Mouse (Mus musculus): Measurements from ENCODE around the gene Dgkz. TPM values are rescaled to one million over a fixed set of nuclear protein-coding genes. Genes with fewer than 3 reads are reported as not detected.
A peak's percentile ranks its signal among the peaks of the same experiment; 100 is the strongest.

The Dgkz gene
- polyA plus RNA-seq, 1 experiment from 2014 or later, result 26.7 TPM

GRCm38 (mm10) chr2:91906141-91906540, 69.5 kb downstream of the Dgkz start:
- ATAC-seq (no peak), DNase-seq (ENCODE audit: low spot score) (no peak)
- no peak overlapping the region for H3K9ac ChIP-seq (ENCODE audit: low read length)
- no peaks in the 10 kb centered on the region for H3K9me3 ChIP-seq (replicated peaks; ENCODE audit: control insufficient read depth, low read length)
- H3K4me3 ChIP-seq (ENCODE audit: low read depth, low read length), result no peak overlapping the region
- H3K36me3 ChIP-seq (ENCODE audit: control insufficient read depth, insufficient read depth, low read length), result peaks cover 34% of the 10 kb centered on the region
- H3K4me2 ChIP-seq (ENCODE audit: low read length), result no peak overlapping the region
- H3K27ac ChIP-seq (ENCODE audit: low read depth, low read length), result no peak overlapping the region
- WGBS, result 91% methylated on average over 2 of the region's 2 CpGs
- peaks cover 13% of the 10 kb centered on the region; the same call in 1 of the 2 replicates for H3K4me1 ChIP-seq (ENCODE audit: control insufficient read depth, insufficient read depth, low read length)
- H3K27me3 ChIP-seq (replicated peaks; ENCODE audit: control insufficient read depth, insufficient read depth, low read length), result no peaks in the 10 kb centered on the region

GRCm38 (mm10) chr2:91904618-91905307, 70.9 kb downstream of the Dgkz start:
- Histone ChIP-seq H3K4me2 (ENCODE audit: low read length) (no peak overlapping the region), H3K27ac (ENCODE audit: low read depth, low read length) (peak overlapping the region; percentile 79), H3K36me3 (ENCODE audit: control insufficient read depth, insufficient read depth, low read length) (peaks cover 29% of the 10 kb centered on the region), H3K27me3 (replicated peaks; ENCODE audit: control insufficient read depth, insufficient read depth, low read length) (no peaks in the 10 kb centered on the region), H3K9me3 (replicated peaks; ENCODE audit: control insufficient read depth, low read length) (no peaks in the 10 kb centered on the region), H3K9ac (ENCODE audit: low read length) (no peak overlapping the region), H3K4me3 (ENCODE audit: low read depth, low read length) (no peak overlapping the region), H3K4me1 (ENCODE audit: control insufficient read depth, insufficient read depth, low read length) (peaks cover 13% of the 10 kb centered on the region; the same call in 1 of the 2 replicates)
- WGBS, result 36% methylated on average over 5 of the region's 5 CpGs
- DNase-seq (ENCODE audit: low spot score) (peak; percentile 81), ATAC-seq (peak; percentile 94)

- no peak for ATAC-seq
- Histone ChIP-seq H3K4me1 (ENCODE audit: control insufficient read depth, insufficient read depth, low read length) (peaks cover 13% of the 10 kb centered on the region; the same call in 1 of the 2 replicates), H3K36me3 (ENCODE audit: control insufficient read depth, insufficient read depth, low read length) (peaks cover 23% of the 10 kb centered on the region), H3K27me3 (replicated peaks; ENCODE audit: control insufficient read depth, insufficient read depth, low read length) (no peaks in the 10 kb centered on the region), H3K4me2 (ENCODE audit: low read length) (no peak overlapping the region), H3K4me3 (ENCODE audit: low read depth, low read length) (no peak overlapping the region), H3K9me3 (replicated peaks; ENCODE audit: control insufficient read depth, low read length) (no peaks in the 10 kb centered on the region), H3K9ac (ENCODE audit: low read length) (no peak overlapping the region), H3K27ac (ENCODE audit: low read depth, low read length) (no peak overlapping the region)
- DNase-seq (ENCODE audit: low spot score), result no peak
- 91% methylated on average over 3 of the region's 3 CpGs for WGBS
These were observed 72.3 kb downstream of the Dgkz start for GRCm38 (mm10) chr2:91903171-91903925.

GRCm38 (mm10) chr2:91902336-91902735, 73.3 kb downstream of the Dgkz start:
- no peak overlapping the region for H3K9ac ChIP-seq (ENCODE audit: low read length)
- H3K9me3 ChIP-seq (replicated peaks; ENCODE audit: control insufficient read depth, low read length), result no peaks in the 10 kb centered on the region
- H3K27ac ChIP-seq (ENCODE audit: low read depth, low read length), result no peak overlapping the region
- H3K4me3 ChIP-seq (ENCODE audit: low read depth, low read length), result no peak overlapping the region
- no peak overlapping the region for H3K4me2 ChIP-seq (ENCODE audit: low read length)
- peaks cover 13% of the 10 kb centered on the region; the same call in 1 of the 2 replicates for H3K4me1 ChIP-seq (ENCODE audit: control insufficient read depth, insufficient read depth, low read length)
- no peaks in the 10 kb centered on the region for H3K27me3 ChIP-seq (replicated peaks; ENCODE audit: control insufficient read depth, insufficient read depth, low read length)
- DNase-seq (ENCODE audit: low spot score) (no peak), ATAC-seq (no peak)
- 74% methylated on average over 5 of the region's 5 CpGs for WGBS
- peaks cover 21% of the 10 kb centered on the region for H3K36me3 ChIP-seq (ENCODE audit: control insufficient read depth, insufficient read depth, low read length)

- Histone ChIP-seq H3K27me3 (replicated peaks; ENCODE audit: control insufficient read depth, insufficient read depth, low read length) (no peaks in the 10 kb centered on the region), H3K27ac (ENCODE audit: low read depth, low read length) (no peak overlapping the region), H3K4me1 (ENCODE audit: control insufficient read depth, insufficient read depth, low read length) (peaks cover 13% of the 10 kb centered on the region; the same call in 1 of the 2 replicates), H3K36me3 (ENCODE audit: control insufficient read depth, insufficient read depth, low read length) (peaks cover 10% of the 10 kb centered on the region), H3K9ac (ENCODE audit: low read length) (no peak overlapping the region), H3K4me2 (ENCODE audit: low read length) (no peak overlapping the region), H3K4me3 (ENCODE audit: low read depth, low read length) (no peak overlapping the region), H3K9me3 (replicated peaks; ENCODE audit: control insufficient read depth, low read length) (no peaks in the 10 kb centered on the region)
- ATAC-seq, result no peak
- DNase-seq (ENCODE audit: low spot score), result no peak
- 93% methylated on average over 8 of the region's 8 CpGs for WGBS
These were observed 75.2 kb downstream of the Dgkz start for GRCm38 (mm10) chr2:91900431-91900830.

GRCm38 (mm10) chr2:91899141-91899540, 76.5 kb downstream of the Dgkz start:
- no peak overlapping the region for H3K27ac ChIP-seq (ENCODE audit: low read depth, low read length)
- H3K4me1 ChIP-seq (ENCODE audit: control insufficient read depth, insufficient read depth, low read length), result peaks cover 3% of the 10 kb centered on the region; the same call in 1 of the 2 replicates
- no peaks in the 10 kb centered on the region for H3K27me3 ChIP-seq (replicated peaks; ENCODE audit: control insufficient read depth, insufficient read depth, low read length)
- H3K9ac ChIP-seq (ENCODE audit: low read length), result no peak overlapping the region
- no peak overlapping the region for H3K4me3 ChIP-seq (ENCODE audit: low read depth, low read length)
- ATAC-seq (no peak), DNase-seq (ENCODE audit: low spot score) (no peak)
- 92% methylated on average over 3 of the region's 3 CpGs for WGBS
- H3K36me3 ChIP-seq (ENCODE audit: control insufficient read depth, insufficient read depth, low read length), result peaks cover 9% of the 10 kb centered on the region
- H3K4me2 ChIP-seq (ENCODE audit: low read length), result no peak overlapping the region
- no peaks in the 10 kb centered on the region for H3K9me3 ChIP-seq (replicated peaks; ENCODE audit: control insufficient read depth, low read length)

- ATAC-seq (no peak), DNase-seq (ENCODE audit: low spot score) (no peak)
- H3K9me3 ChIP-seq (replicated peaks; ENCODE audit: control insufficient read depth, low read length), result no peaks in the 10 kb centered on the region
- H3K4me1 ChIP-seq (ENCODE audit: control insufficient read depth, insufficient read depth, low read length), result no peaks in the 10 kb centered on the region
- no peak overlapping the region for H3K27ac ChIP-seq (ENCODE audit: low read depth, low read length)
- H3K4me2 ChIP-seq (ENCODE audit: low read length), result no peak overlapping the region
- H3K9ac ChIP-seq (ENCODE audit: low read length), result no peak overlapping the region
- peaks cover 9% of the 10 kb centered on the region for H3K36me3 ChIP-seq (ENCODE audit: control insufficient read depth, insufficient read depth, low read length)
- no peak overlapping the region for H3K4me3 ChIP-seq (ENCODE audit: low read depth, low read length)
- H3K27me3 ChIP-seq (replicated peaks; ENCODE audit: control insufficient read depth, insufficient read depth, low read length), result no peaks in the 10 kb centered on the region
These were observed 77.7 kb downstream of the Dgkz start for GRCm38 (mm10) chr2:91897968-91898367.

GRCm38 (mm10) chr2:91895401-91895800, 80.3 kb downstream of the Dgkz start:
- H3K9ac ChIP-seq (ENCODE audit: low read length), result no peak overlapping the region
- H3K4me3 ChIP-seq (ENCODE audit: low read depth, low read length), result no peak overlapping the region
- WGBS, result 97% methylated on average over 3 of the region's 3 CpGs
- ATAC-seq (no peak), DNase-seq (ENCODE audit: low spot score) (no peak)
- H3K4me1 ChIP-seq (ENCODE audit: control insufficient read depth, insufficient read depth, low read length), result no peaks in the 10 kb centered on the region
- H3K9me3 ChIP-seq (replicated peaks; ENCODE audit: control insufficient read depth, low read length), result no peaks in the 10 kb centered on the region
- H3K27ac ChIP-seq (ENCODE audit: low read depth, low read length), result no peak overlapping the region
- no peak overlapping the region for H3K4me2 ChIP-seq (ENCODE audit: low read length)
- H3K36me3 ChIP-seq (ENCODE audit: control insufficient read depth, insufficient read depth, low read length), result peaks cover 2% of the 10 kb centered on the region
- H3K27me3 ChIP-seq (replicated peaks; ENCODE audit: control insufficient read depth, insufficient read depth, low read length), result no peaks in the 10 kb centered on the region

GRCm38 (mm10) chr2:91894716-91895115, 80.9 kb downstream of the Dgkz start:
- no peak overlapping the region for H3K4me2 ChIP-seq (ENCODE audit: low read length)
- H3K9me3 ChIP-seq (replicated peaks; ENCODE audit: control insufficient read depth, low read length), result no peaks in the 10 kb centered on the region
- no peak for ATAC-seq
- DNase-seq (ENCODE audit: low spot score), result no peak
- no peaks in the 10 kb centered on the region for H3K36me3 ChIP-seq (ENCODE audit: control insufficient read depth, insufficient read depth, low read length)
- H3K27me3 ChIP-seq (replicated peaks; ENCODE audit: control insufficient read depth, insufficient read depth, low read length), result no peaks in the 10 kb centered on the region
- no peaks in the 10 kb centered on the region for H3K4me1 ChIP-seq (ENCODE audit: control insufficient read depth, insufficient read depth, low read length)
- 77% methylated on average over 3 of the region's 3 CpGs for WGBS
- no peak overlapping the region for H3K27ac ChIP-seq (ENCODE audit: low read depth, low read length)
- H3K4me3 ChIP-seq (ENCODE audit: low read depth, low read length), result no peak overlapping the region
- no peak overlapping the region for H3K9ac ChIP-seq (ENCODE audit: low read length)

Data from forebrain, embryonic 14.5 days (tissue).